Mouse (Mus musculus): ENCODE measurements around the gene Trappc6b.

DNA sequence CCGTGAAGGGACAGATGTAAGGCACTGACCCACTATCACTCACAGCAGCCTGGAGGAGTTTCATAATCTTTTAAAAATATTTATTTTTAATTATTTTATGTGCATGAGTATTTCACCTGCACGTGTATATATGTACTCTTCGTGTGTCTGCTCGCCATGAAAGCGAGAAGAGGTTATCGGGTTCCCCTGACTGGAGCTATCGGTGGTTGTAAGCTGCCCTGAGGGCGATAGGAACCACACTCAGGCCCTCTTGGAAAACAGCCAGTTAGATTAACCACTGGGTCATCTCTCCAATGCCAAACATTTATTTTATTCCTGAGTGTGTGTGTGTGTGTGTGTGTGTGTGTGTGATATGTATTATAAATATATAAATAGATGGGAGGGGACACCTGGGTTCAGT is 3.6 kb upstream of the Trappc6b start:
- TF ChIP-seq CTCF (IDR thresholded peaks at IDR 0.05; ENCODE audit: low read depth) (no peak), EP300 (IDR thresholded peaks at IDR 0.05; ENCODE audit: low read depth) (no peak)
